Mouse (Mus musculus) right cerebral cortex, postnatal 36 days (tissue): Measurements from ENCODE around the gene Pisd.
"Not testable (repeated sequence)": the region's sequence is repeated elsewhere in the genome, so short reads cannot be mapped to it uniquely, and the experiment has no call there.

Experiments
- DNase-seq, 2 experiments: peaks; one replicate each; pipeline ENCODE4 v3.0.0; 2022; ENCODE audit warnings: low spot score in 2 of 2, mixed read lengths in 1 of 2

The Pisd gene

GRCm38 (mm10) chr5:32745705-32746655 lies 39.5 kb downstream of the Pisd start:
- peak; percentile 58 to 69 for DNase-seq

- peak; percentile 81 to 86 for DNase-seq
These were observed 43.3 kb downstream of the Pisd start for GRCm38 (mm10) chr5:32742149-32742548.

- peak; percentile 63 to 69 for DNase-seq
These were observed 44.1 kb downstream of the Pisd start for GRCm38 (mm10) chr5:32741377-32741776.

GRCm38 (mm10) chr5:32740850-32741249 lies 44.6 kb downstream of the Pisd start:
- DNase-seq, result peak in 1 of 2 experiments; percentile 29

- no peak for DNase-seq
These were observed 45.3 kb downstream of the Pisd start for GRCm38 (mm10) chr5:32740138-32740537.

- not testable (repeated sequence) for DNase-seq
These were observed 48.7 kb downstream of the Pisd start for GRCm38 (mm10) chr5:32736770-32737169.

- DNase-seq, result no peak
These were observed 49.7 kb downstream of the Pisd start for GRCm38 (mm10) chr5:32735779-32736178.

- not testable (repeated sequence) for DNase-seq
These were observed 51.6 kb downstream of the Pisd start for GRCm38 (mm10) chr5:32733892-32734291.

GRCm38 (mm10) chr5:32728851-32729250 lies 56.6 kb downstream of the Pisd start:
- DNase-seq, result no peak

GRCm38 (mm10) chr5:32728300-32728699 lies 57.1 kb downstream of the Pisd start:
- DNase-seq, result no peak

GRCm38 (mm10) chr5:32725397-32725796 lies 60.0 kb downstream of the Pisd start:
- not testable (repeated sequence) for DNase-seq

- DNase-seq, result no peak
These were observed 61.5 kb downstream of the Pisd start for GRCm38 (mm10) chr5:32723981-32724380.

- not testable (repeated sequence) for DNase-seq
These were observed 62.7 kb downstream of the Pisd start for GRCm38 (mm10) chr5:32722711-32723110.

- DNase-seq, result no peak
These were observed 63.2 kb downstream of the Pisd start for GRCm38 (mm10) chr5:32722263-32722662.

GRCm38 (mm10) chr5:32721316-32721715 lies 64.1 kb downstream of the Pisd start:
- no peak for DNase-seq

- DNase-seq, result no peak
These were observed 65.0 kb downstream of the Pisd start for GRCm38 (mm10) chr5:32720416-32720815.

- no peak for DNase-seq
These were observed 66.5 kb downstream of the Pisd start for GRCm38 (mm10) chr5:32718916-32719315.

- no peak for DNase-seq
These were observed 67.7 kb downstream of the Pisd start for GRCm38 (mm10) chr5:32717726-32718125.

- DNase-seq, result peak; percentile 83 to 92
These were observed 71.6 kb downstream of the Pisd start for GRCm38 (mm10) chr5:32713703-32714467.

GRCm38 (mm10) chr5:32713042-32713702 lies 72.3 kb downstream of the Pisd start:
- DNase-seq, result no peak

- no peak for DNase-seq
These were observed 73.0 kb downstream of the Pisd start for GRCm38 (mm10) chr5:32712221-32713041.
